Mouse (Mus musculus) myocyte (in vitro differentiated cells): Measurements from ENCODE around the gene Tdrd7. TPM values are rescaled to one million over a fixed set of nuclear protein-coding genes. Genes with fewer than 3 reads are reported as not detected.
A peak's percentile ranks its signal among the peaks of the same experiment; 100 is the strongest.

Experiments
- H3K27me3 ChIP-seq: one replicate; pipeline ENCODE4 v1.6.1; 2011; ENCODE audit not compliant: control insufficient read depth, insufficient read depth, insufficient read length
- H3K36me3 ChIP-seq: one replicate; pipeline ENCODE4 v1.6.1; 2011; ENCODE audit not compliant: control insufficient read depth, insufficient read depth
- H3K4me2 ChIP-seq: one replicate; pipeline ENCODE4 v1.6.1; 2011; ENCODE audit warnings: low read depth, control low read depth
- H3K4me3 ChIP-seq: one replicate; pipeline ENCODE4 v1.5.1; 2011; ENCODE audit warnings: mild to moderate bottlenecking, control low read depth, moderate library complexity
- H3K79me2 ChIP-seq: one replicate; pipeline ENCODE4 v1.6.1; 2011; ENCODE audit not compliant: control insufficient read depth, insufficient read depth
- H3ac ChIP-seq: one replicate; pipeline ENCODE4 v1.6.1; 2011; ENCODE audit not compliant: control insufficient read depth, insufficient read length
- CEBPB ChIP-seq: IDR thresholded peaks from 2 replicates; pipeline ENCODE4 v1.6.1; 2011; ENCODE audit warnings: mild to moderate bottlenecking, moderate library complexity; ENCODE audit not compliant: poor library complexity, insufficient read depth, severe bottlenecking
- E2F4 ChIP-seq: IDR thresholded peaks from one replicate; pipeline ENCODE4 v1.6.1; 2011; ENCODE audit warnings: mild to moderate bottlenecking, control low read depth, moderate library complexity; ENCODE audit not compliant: insufficient read depth
- MAX ChIP-seq: IDR thresholded peaks from one replicate; pipeline ENCODE4 v1.6.1; 2011; ENCODE audit warnings: low read depth, mild to moderate bottlenecking, control low read depth
- MYOD1 ChIP-seq, 3 experiments: IDR thresholded peaks; one replicate each; pipeline ENCODE4 v1.6.1; 2011; ENCODE audit warnings: control low read depth in 2 of 3, low read depth in 2 of 3, mild to moderate bottlenecking in 2 of 3, moderate library complexity in 1 of 3; ENCODE audit not compliant: insufficient read length in 2 of 3, control insufficient read depth in 1 of 3
- MYOG ChIP-seq, 3 experiments: IDR thresholded peaks; one replicate each; pipeline ENCODE4 v1.6.1; 2011; ENCODE audit warnings: control low read depth in 2 of 3, low read depth in 2 of 3, mild to moderate bottlenecking in 2 of 3; ENCODE audit not compliant: insufficient read length in 2 of 3, control insufficient read depth in 1 of 3, insufficient read depth in 1 of 3
- POLR2A ChIP-seq: IDR thresholded peaks from one replicate; pipeline ENCODE4 v1.6.1; 2011; ENCODE audit warnings: low read depth, mild to moderate bottlenecking, control low read depth, moderate library complexity; ENCODE audit not compliant: insufficient read length
- POLR2AphosphoS2 ChIP-seq: IDR thresholded peaks from one replicate; pipeline ENCODE4 v1.6.1; 2011; ENCODE audit warnings: low read depth, control low read depth; ENCODE audit not compliant: insufficient read length
- REST ChIP-seq: IDR thresholded peaks from one replicate; pipeline ENCODE4 v1.6.1; 2011; ENCODE audit warnings: mild to moderate bottlenecking, control low read depth, moderate library complexity; ENCODE audit not compliant: insufficient read depth, insufficient read length
- SRF ChIP-seq: IDR thresholded peaks from one replicate; pipeline ENCODE4 v1.6.1; 2011; ENCODE audit warnings: low read depth; ENCODE audit not compliant: control insufficient read depth, insufficient read length
- TCF12 ChIP-seq: IDR thresholded peaks from one replicate; pipeline ENCODE4 v1.6.1; 2011; ENCODE audit warnings: mild to moderate bottlenecking, control low read depth; ENCODE audit not compliant: poor library complexity, insufficient read depth, severe bottlenecking
- TCF3 ChIP-seq: IDR thresholded peaks from one replicate; pipeline ENCODE4 v1.6.1; 2011; ENCODE audit warnings: low read depth, control low read depth; ENCODE audit not compliant: insufficient read length
- USF1 ChIP-seq: IDR thresholded peaks from one replicate; pipeline ENCODE4 v1.6.1; 2011; ENCODE audit warnings: low read depth, mild to moderate bottlenecking, control low read depth, moderate library complexity
- polyA plus RNA-seq: library from polyadenylated mRNA; unstranded; fragments of >200 nt; fragmentation: generic; extraction: Trizol; gene quantifications from one replicate; pipeline ENCODE4 v1.2.1, GENCODE M21; 2012; ENCODE audit warnings: missing spikeins

Tdrd7 gene
- polyA plus RNA-seq, result 12.0 TPM

- H3K27me3 ChIP-seq, result no peaks in the 10 kb centered on the region
- H3ac ChIP-seq, result no peak within 1 kb of the TSS
- peak within 1 kb of the TSS; percentile 98 for H3K4me2 ChIP-seq
- H3K4me3 ChIP-seq, result peak within 1 kb of the TSS; percentile 16
- H3K79me2 ChIP-seq, result no peaks in the 10 kb centered on the region
- TF ChIP-seq TCF12 (no peak), MYOD1 (IDR thresholded peaks at IDR 0.05; ENCODE audit: control insufficient read depth in 1 of 3, insufficient read length in 2 of 3, low read depth in 2 of 3) (no peak)
- no peaks in the 10 kb centered on the region for H3K36me3 ChIP-seq
Observed at GRCm38 (mm10) chr4:45964771-45965439, at the start of gene Tdrd7. Tdrd7 (plus strand) TSS chr4:45965334.

- peaks cover 44% of the 10 kb centered on the region for H3K27me3 ChIP-seq
- no peak for TF ChIP-seq CEBPB
- TF ChIP-seq POLR2A, result no peak
- TF ChIP-seq SRF, result no peak
- TF ChIP-seq TCF12, result no peak
- no peak for TF ChIP-seq TCF3
- no peak for TF ChIP-seq MYOD1 (IDR thresholded peaks at IDR 0.05; ENCODE audit: control insufficient read depth in 1 of 3, insufficient read length in 2 of 3, low read depth in 2 of 3)
- TF ChIP-seq MYOG (IDR thresholded peaks at IDR 0.05; ENCODE audit: control insufficient read depth in 1 of 3, insufficient read depth in 1 of 3, insufficient read length in 2 of 3, low read depth in 2 of 3), result no peak
- no peaks in the 10 kb centered on the region for H3K36me3 ChIP-seq
- H3ac ChIP-seq, result no peak overlapping the region
- no peak overlapping the region for H3K4me3 ChIP-seq
- no peak overlapping the region for H3K4me2 ChIP-seq
- H3K79me2 ChIP-seq, result no peaks in the 10 kb centered on the region
Observed at GRCm38 (mm10) chr4:45917091-45917490, 48.0 kb upstream of the Tdrd7 start.

GRCm38 (mm10) chr4:45921663-45922435 lies 43.3 kb upstream of the Tdrd7 start:
- H3K79me2 ChIP-seq, result no peaks in the 10 kb centered on the region
- H3K27me3 ChIP-seq, result peaks cover 42% of the 10 kb centered on the region
- H3K4me3 ChIP-seq, result no peak overlapping the region
- TF ChIP-seq CEBPB (no peak), MYOG (IDR thresholded peaks at IDR 0.05; ENCODE audit: control insufficient read depth in 1 of 3, insufficient read depth in 1 of 3, insufficient read length in 2 of 3, low read depth in 2 of 3) (no peak), E2F4 (no peak), MAX (no peak), USF1 (no peak), TCF12 (no peak), POLR2AphosphoS2 (no peak)
- no peak overlapping the region for H3ac ChIP-seq
- H3K4me2 ChIP-seq, result no peak overlapping the region
- H3K36me3 ChIP-seq, result no peaks in the 10 kb centered on the region

GRCm38 (mm10) chr4:45924011-45924410 lies 41.1 kb upstream of the Tdrd7 start:
- no peak for TF ChIP-seq POLR2A
- TF ChIP-seq TCF12, result no peak
- no peak for TF ChIP-seq CEBPB
- TF ChIP-seq USF1, result no peak
- no peak for TF ChIP-seq POLR2AphosphoS2
- no peak for TF ChIP-seq SRF
- no peak for TF ChIP-seq MAX
- TF ChIP-seq E2F4, result no peak
- TF ChIP-seq MYOG (IDR thresholded peaks at IDR 0.05; ENCODE audit: control insufficient read depth in 1 of 3, insufficient read depth in 1 of 3, insufficient read length in 2 of 3, low read depth in 2 of 3), result no peak
- no peak for TF ChIP-seq REST
- no peak for TF ChIP-seq TCF3
- no peak for TF ChIP-seq MYOD1 (IDR thresholded peaks at IDR 0.05; ENCODE audit: control insufficient read depth in 1 of 3, insufficient read length in 2 of 3, low read depth in 2 of 3)
- Histone ChIP-seq H3K27me3 (peaks cover 45% of the 10 kb centered on the region), H3K36me3 (no peaks in the 10 kb centered on the region), H3ac (no peak overlapping the region), H3K4me2 (no peak overlapping the region), H3K4me3 (no peak overlapping the region), H3K79me2 (no peaks in the 10 kb centered on the region)

GRCm38 (mm10) chr4:45928561-45928960 lies 36.6 kb upstream of the Tdrd7 start:
- Histone ChIP-seq H3K36me3 (no peaks in the 10 kb centered on the region), H3K79me2 (no peaks in the 10 kb centered on the region), H3K4me3 (no peak overlapping the region), H3K4me2 (no peak overlapping the region), H3K27me3 (peaks cover 57% of the 10 kb centered on the region), H3ac (no peak overlapping the region)
- no peak for TF ChIP-seq SRF
- no peak for TF ChIP-seq TCF3
